Mouse (Mus musculus): Measurements from ENCODE around the gene Hnrnpl.

Gene Hnrnpl

DNA sequence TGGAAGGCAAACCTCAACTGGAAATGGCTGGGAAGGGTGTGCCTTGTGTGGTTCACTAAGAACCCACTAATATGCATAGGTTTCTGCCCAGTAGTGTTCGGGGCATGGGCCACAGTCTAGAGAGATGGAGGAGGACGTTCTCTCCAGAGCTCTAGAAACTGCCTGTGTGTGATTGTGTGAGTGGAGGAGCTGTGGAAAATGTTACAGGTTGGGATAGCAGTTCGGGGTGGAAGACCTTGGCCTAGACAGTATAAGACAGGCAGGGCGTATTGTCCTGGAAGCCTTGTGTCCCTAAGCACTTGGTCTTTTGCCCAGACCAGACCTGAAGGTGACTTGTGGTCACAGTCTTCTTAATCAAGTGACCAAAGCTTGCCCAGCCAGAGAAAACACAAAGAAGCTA, 4.1 kb downstream of the Hnrnpl start:
- no peak for DNase-seq (ENCODE audit: low read depth, low spot score)

GRCm38 (mm10) chr7:28812949-28813348, 4.6 kb downstream of the Hnrnpl start:
- no peak for DNase-seq (ENCODE audit: low read depth, low spot score)

GRCm38 (mm10) chr7:28814306-28815034, 6.1 kb downstream of the Hnrnpl start:
- DNase-seq (ENCODE audit: low read depth, low spot score): no peak

DNA sequence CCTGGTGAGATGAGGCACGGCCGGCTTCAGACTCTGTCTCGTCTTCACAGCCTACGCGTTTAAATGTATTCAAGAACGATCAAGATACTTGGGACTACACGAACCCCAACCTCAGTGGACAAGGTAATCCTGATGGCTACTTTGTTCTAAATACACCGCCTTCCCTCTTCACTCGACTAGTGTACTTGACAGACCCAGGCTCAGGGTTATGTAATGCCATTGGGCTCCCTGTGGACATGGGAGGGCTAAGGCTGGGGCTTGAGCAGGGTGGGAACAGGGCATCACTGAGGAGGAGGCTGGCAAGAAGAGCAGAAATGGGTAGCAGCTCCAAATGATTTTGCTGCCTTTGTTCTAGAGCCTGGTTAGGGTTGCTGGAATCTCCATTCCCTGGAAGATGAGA, 6.9 kb downstream of the Hnrnpl start:
- no peak for DNase-seq (ENCODE audit: low read depth, low spot score)

GRCm38 (mm10) chr7:28816201-28816600, 7.9 kb downstream of the Hnrnpl start:
- no peak for DNase-seq (ENCODE audit: low read depth, low spot score)

DNA sequence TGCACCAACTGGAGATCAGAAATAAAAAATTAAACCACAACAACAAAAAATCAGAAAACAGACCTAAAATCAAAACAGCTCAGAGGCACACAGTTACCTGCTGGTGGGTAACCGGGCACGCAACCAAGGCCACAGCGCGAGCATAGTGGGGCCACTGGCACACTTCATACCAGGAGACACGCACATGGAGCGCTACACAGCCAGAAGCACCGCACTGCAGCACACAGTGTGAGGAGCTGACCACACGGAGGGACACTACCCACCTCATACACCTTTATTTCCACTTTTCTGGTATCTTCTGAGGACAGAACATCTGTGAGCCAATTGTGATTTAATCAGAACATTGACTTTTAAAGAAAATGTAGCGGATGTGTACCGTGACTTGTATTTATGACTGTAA, 8.6 kb downstream of the Hnrnpl start:
- DNase-seq (ENCODE audit: low read depth, low spot score): no peak

- DNase-seq (ENCODE audit: low read depth, low spot score): no peak
These were observed 9.2 kb downstream of the Hnrnpl start for GRCm38 (mm10) chr7:28817524-28817923.

- DNase-seq (ENCODE audit: low read depth, low spot score): no peak
These were observed 9.6 kb downstream of the Hnrnpl start for GRCm38 (mm10) chr7:28817957-28818356.

DNA sequence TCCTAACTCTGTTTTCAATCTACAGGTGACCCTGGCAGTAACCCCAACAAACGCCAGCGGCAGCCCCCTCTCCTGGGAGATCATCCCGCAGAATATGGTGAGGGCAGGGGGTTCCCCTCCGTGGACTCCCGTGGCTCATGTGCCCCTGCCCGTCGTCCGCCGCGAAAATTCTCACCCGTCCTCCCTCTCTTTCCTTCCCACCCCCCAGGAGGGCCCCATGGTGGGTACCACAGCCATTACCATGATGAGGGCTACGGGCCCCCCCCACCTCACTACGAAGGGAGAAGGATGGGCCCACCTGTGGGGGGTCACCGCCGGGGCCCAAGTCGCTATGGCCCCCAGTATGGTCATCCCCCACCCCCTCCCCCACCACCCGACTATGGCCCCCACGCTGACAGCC, 10.1 kb downstream of the Hnrnpl start:
- DNase-seq (ENCODE audit: low read depth, low spot score): no peak

- DNase-seq (ENCODE audit: low read depth, low spot score): no peak
These were observed 10.6 kb downstream of the Hnrnpl start for GRCm38 (mm10) chr7:28818861-28819452.

GRCm38 (mm10) chr7:28819571-28819970, 11.2 kb downstream of the Hnrnpl start:
- no peak for DNase-seq (ENCODE audit: low read depth, low spot score)

DNA sequence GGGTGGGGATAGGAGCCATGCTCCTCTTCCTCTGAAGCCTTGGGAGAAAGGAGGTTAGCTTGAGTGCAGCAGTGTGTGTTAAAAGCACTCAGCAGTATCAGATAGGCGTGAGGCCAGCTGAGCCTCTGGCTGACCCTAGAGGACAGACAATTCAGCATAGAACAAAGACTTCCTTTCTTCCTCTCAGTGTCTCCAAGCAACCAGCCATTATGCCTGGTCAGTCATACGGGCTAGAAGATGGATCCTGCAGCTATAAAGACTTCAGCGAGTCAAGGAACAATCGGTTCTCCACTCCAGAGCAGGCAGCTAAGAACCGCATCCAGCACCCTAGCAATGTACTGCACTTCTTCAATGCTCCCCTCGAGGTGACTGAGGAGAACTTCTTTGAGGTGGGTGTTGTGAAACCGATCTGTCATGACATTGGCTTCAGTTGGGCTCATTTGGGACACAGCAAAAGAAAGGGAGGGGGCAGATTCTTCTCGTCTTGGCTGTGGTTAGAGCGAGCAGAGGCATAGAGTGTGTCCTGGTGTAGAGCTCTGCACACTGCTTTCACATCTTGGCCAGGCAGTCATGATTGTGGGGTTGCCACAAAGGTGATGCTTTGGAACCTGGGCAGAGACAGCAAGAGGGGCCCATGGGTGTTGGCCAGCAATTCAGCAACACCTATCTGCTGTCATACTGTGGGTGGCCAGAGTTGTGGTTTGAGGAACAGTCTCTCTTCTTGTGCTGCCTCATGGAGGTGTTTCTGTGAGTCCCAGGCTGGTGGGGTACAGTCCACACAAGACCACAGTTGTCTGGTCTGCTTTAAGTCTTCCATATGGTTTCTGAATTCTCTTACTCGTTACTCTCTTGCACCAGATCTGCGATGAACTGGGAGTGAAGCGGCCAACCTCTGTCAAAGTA, 12.3 kb downstream of the Hnrnpl start:
- no peak for DNase-seq (ENCODE audit: low read depth, low spot score)

DNA sequence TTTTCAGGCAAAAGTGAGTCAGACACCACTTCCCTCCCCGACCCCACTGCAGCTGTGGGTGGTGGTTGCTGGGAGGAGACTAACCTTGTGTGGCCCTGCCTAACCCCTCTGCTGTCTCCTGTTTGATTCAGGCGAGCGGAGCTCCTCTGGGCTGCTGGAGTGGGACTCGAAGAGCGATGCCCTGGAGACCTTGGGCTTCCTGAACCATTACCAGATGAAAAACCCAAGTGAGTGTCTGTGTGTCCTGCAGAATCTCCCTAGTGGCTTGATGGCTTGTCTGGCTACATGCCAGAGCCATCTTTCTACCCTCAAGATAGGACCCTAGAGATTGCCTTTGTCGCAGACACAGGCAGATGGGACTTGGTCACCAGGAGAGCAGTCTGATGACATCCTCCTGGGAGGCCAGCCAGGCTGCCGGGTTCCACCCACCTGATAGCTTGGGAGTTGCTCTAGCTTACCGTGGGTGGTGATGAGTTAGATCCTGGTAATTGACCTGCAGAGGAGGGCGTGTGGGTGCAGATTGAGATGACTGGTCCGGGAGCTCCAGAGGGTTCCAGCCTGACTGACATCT, 13.0 kb downstream of the Hnrnpl start:
- DNase-seq (ENCODE audit: low read depth, low spot score): no peak

DNA sequence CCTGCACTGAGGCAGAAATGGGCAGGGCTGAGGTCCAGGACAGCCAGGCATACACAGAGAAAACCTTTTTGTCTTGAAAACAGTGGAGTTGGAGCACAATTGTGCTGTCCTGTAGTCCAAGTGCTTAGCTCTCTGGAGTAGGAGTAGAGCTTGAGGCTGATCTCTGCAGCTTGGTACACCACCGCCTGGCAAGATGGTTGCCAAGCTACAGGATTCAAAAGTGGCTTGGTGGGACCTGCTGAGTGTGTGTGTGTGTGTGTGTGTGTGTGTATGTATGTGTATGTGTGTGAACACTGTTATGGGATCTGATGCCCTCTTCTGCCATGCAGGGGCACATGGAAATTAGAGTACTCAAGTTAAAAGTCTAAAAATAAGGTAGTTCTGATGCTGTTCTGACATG, 14.2 kb downstream of the Hnrnpl start:
- DNase-seq (ENCODE audit: low read depth, low spot score): no peak

DNA sequence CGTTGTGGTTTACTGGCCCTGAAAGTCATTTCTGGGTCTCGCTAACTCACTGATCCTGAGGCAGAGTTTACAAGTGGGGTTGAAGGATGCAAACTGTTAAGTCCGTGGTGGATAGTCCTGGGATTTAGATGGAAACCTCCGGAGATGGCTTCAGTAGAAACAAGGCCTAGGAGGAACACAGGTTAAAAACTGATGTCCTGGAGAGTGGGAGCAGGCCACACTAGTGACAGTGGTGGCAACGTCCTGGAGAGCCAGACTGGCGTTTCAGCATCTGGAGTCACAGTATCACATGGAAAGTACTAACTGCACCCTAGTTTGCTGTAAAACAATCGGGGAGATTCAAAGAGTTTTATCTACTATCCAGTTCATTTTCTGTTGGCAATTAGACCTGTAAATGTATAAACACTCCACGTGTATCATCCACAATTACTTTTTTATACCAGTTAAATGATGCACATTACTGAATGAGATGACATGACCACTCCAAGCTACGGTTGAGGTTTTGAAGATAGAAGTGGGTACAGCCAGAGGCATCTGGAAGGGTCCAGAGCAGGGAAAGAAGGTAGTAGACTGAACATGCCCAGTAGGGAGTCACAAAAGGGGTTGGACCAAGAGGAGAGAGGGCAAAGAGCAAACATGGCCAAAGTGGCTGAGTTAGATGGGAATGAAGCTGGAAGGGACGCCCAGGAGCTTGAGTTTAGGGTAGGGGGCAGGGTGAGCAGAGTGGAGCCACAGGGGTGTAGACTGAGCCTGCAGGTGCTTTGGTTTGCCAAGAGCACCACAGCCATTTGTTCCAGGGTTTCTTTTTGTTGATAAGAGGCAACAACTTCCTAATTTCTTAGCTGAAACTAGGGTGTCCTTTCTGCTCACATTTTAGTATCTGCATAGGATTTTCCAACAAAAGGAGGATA, 14.9 kb downstream of the Hnrnpl start:
- no peak for DNase-seq (ENCODE audit: low read depth, low spot score)

GRCm38 (mm10) chr7:28823932-28824331, 15.6 kb downstream of the Hnrnpl start:
- no peak for DNase-seq (ENCODE audit: low read depth, low spot score)

- DNase-seq (ENCODE audit: low read depth, low spot score): peak; percentile 88
These were observed 16.8 kb downstream of the Hnrnpl start, which contains the start of gene Ech1 for GRCm38 (mm10) chr7:28824941-28825685. Gene Ech1 (plus strand): TSS chr7:28825217.

DNA sequence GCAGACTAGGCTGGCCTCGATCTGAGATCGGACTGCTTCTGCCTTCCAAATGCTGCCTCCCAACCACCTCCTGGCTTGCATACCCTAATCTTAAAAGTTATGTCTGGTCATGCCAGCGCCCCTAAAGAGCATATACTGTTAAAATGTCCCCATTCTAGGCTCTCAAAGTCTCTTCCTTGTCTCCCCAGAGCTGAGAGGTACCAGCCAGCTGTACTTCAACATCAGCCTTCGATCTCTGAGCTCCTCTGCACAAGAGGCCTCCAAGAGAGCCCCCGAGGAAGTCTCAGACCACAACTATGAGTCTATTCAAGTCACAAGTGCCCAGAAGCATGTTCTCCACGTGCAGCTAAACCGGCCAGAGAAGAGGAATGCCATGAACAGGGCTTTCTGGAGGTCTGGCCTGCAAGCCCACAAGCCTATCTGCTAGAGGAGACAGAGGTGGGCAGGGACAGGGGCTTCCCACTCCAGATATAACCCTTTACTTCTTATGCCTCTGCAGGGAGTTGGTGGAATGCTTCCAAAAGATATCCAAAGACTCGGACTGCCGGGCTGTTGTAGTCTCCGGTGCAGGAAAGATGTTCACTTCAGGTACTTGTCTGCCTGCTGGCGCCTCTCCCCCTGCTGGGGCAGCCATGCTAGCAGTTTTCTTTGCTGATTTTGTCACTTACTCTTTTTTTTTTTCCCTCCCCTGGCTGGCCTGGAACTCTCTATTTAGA, 17.5 kb downstream of the Hnrnpl start:
- DNase-seq (ENCODE audit: low read depth, low spot score): no peak

DNA sequence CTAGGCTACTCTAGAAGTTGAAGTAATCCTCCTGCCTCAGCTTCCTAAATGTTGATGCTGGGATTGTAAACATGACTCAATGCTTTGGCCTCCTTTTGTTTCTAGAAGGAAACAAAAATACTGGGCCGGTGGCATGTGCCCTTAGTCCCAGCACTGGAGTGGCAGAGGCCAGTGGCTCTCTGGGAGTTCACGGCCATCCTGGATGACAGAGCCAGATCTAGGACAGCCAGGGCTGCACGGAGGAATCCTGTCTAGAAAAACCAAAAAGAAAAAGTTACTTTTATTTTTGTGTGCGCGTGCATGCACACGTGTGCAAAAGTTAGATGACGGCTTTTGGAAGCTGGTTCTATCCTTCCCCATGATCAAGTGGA, 18.0 kb downstream of the Hnrnpl start:
- DNase-seq (ENCODE audit: low read depth, low spot score): no peak

DNA sequence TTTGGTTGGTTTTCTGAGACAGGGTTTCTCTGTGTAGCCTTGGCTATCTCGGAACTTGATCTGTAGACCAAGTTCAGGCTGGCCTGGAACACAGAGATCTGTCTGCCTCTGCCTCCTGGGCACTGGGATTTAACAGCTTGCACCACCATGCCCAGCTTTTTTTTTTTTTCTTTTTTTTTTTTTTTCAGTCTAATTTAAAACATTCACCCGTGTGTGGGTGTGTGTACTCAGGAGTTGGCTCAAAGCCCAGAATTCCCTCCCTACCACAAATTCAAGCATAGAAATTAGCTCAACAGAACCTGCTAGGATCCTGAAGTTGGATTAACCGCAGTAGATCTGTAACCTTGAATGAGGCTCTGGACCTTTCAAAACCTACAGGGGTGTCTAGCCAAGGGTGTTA, 19.0 kb downstream of the Hnrnpl start:
- DNase-seq (ENCODE audit: low read depth, low spot score): no peak

Data from embryo, embryonic 11.5 days (tissue).